Mouse (Mus musculus) heart, postnatal 0 days (tissue): ENCODE measurements around the gene Pgbd1. TPM values are rescaled to one million over a fixed set of nuclear protein-coding genes. Genes with fewer than 3 reads are reported as not detected.

Experiments
- ATAC-seq: fragments of 200-750 bp; cut with Nextera tagmentation; 2 replicates; pipeline ENCODE4 v1.8.0; 2017; ENCODE audit warnings: low read depth, moderate number of reproducible peaks, moderate library complexity; ENCODE audit not compliant: insufficient read depth
- DNase-seq: peaks from one replicate; pipeline ENCODE4 v3.0.0-alpha.2; 2016; ENCODE audit warnings: low spot score
- H3K27ac ChIP-seq: fragments of 300-500 bp; sonication (generic); 2 replicates; pipeline ENCODE4 v1.5.1; 2014; ENCODE audit warnings: low read depth, mild to moderate bottlenecking
- H3K27me3 ChIP-seq: fragments of 300-500 bp; sonication (generic); 2 replicates; pipeline ENCODE4 v1.6.1; 2014; ENCODE audit warnings: low read length, mixed read lengths; ENCODE audit not compliant: control insufficient read depth, insufficient read depth
- H3K36me3 ChIP-seq: fragments of 300-500 bp; sonication (generic); replicated peaks from 2 replicates; pipeline ENCODE4 v1.6.1; 2014; ENCODE audit warnings: low read length, mixed read lengths; ENCODE audit not compliant: control insufficient read depth, insufficient read depth
- H3K4me1 ChIP-seq: fragments of 300-500 bp; sonication (generic); 2 replicates; pipeline ENCODE4 v1.6.1; 2014; ENCODE audit warnings: antibody characterized with exemption; ENCODE audit not compliant: control insufficient read depth, insufficient read depth
- H3K4me2 ChIP-seq: fragments of 300-500 bp; sonication (generic); 2 replicates; pipeline ENCODE4 v1.6.1; 2014; ENCODE audit warnings: low read depth, mild to moderate bottlenecking, low read length, moderate library complexity
- H3K4me3 ChIP-seq: fragments of 300-500 bp; sonication (generic); 2 replicates; pipeline ENCODE4 v1.5.1; 2014; ENCODE audit warnings: low read depth, low read length
- H3K9ac ChIP-seq: fragments of 300-500 bp; sonication (generic); replicated peaks from 2 replicates; pipeline ENCODE4 v1.6.1; 2014; ENCODE audit warnings: low read depth, low read length, mixed read lengths
- H3K9me3 ChIP-seq: fragments of 300-500 bp; sonication (generic); replicated peaks from 2 replicates; pipeline ENCODE4 v1.6.1; 2016; ENCODE audit warnings: low read length; ENCODE audit not compliant: control insufficient read depth
- CTCF ChIP-seq: IDR thresholded peaks from 2 replicates; pipeline ENCODE4 v1.5.1; 2016; ENCODE audit warnings: antibody characterized with exemption, control low read depth, low read depth
- EP300 ChIP-seq: IDR thresholded peaks from 2 replicates; pipeline ENCODE4 v1.6.1; 2016; ENCODE audit warnings: antibody characterized with exemption, low read depth
- WGBS: fragments of 180-500 bp; shearing (Covaris S2); extraction: QIAGEN DNeasy Blood & Tissue Kit; methylation state at CpG from one replicate; pipeline ENCODE4 v1.1.7; 2014; 5-methylcytosine and 5-hydroxymethylcytosine counted together
- microRNA counts: library from miRNA; unstranded; fragments of <30 nt; microRNA quantifications from one replicate; lab custom pipeline; 2015
- microRNA-seq: library from miRNA; unstranded; fragments of <30 nt; microRNA quantifications from one replicate; pipeline ENCODE4, GENCODE M21; 2016
- polyA plus RNA-seq: library from polyadenylated mRNA; unstranded; fragments of >200 nt; fragmentation: Nextera tagmentation; extraction: Ambion mirVana; gene quantifications from 2 replicates; pipeline ENCODE4 v1.2.1, GENCODE M21; 2015
- total RNA-seq: library from RNA; depleted of rRNA; stranded (reverse); fragments of >200 nt; gene quantifications from 2 replicates; pipeline ENCODE4 v1.2.3, GENCODE M21; 2014; ENCODE audit warnings: low replicate concordance; rRNA removed

Pgbd1 gene
- total and polyA plus RNA-seq, 2 experiments from 2014 or later: 1.5 to 1.7 TPM

- Histone ChIP-seq H3K9me3 (no peaks in the 10 kb centered on the region), H3K9ac (no peak overlapping the region), H3K27me3 (no peaks in the 10 kb centered on the region), H3K4me2 (no peak overlapping the region), H3K4me3 (no peak overlapping the region), H3K27ac (no peak overlapping the region), H3K4me1 (0 out of 2 replicates have a peak, but pooled peaks cover 12% of the 10 kb centered on the region), H3K36me3 (peaks cover 65% of the 10 kb centered on the region)
- no peak for DNase-seq
- no peak for TF ChIP-seq CTCF
- TF ChIP-seq EP300: no peak
- 88% methylated on average over 6 of the region's 6 CpGs for WGBS
- ATAC-seq: no peak
Measured at GRCm38 (mm10) chr13:21395623-21396022, 45.2 kb downstream of the Pgbd1 start.

- H3K27ac ChIP-seq: no peak overlapping the region
- ATAC-seq (no peak), DNase-seq (no peak)
- no peak overlapping the region for H3K9ac ChIP-seq
- no peak overlapping the region for H3K4me3 ChIP-seq
- H3K27me3 ChIP-seq: no peaks in the 10 kb centered on the region
- H3K4me1 ChIP-seq: 0 out of 2 replicates have a peak, but pooled peaks cover 10% of the 10 kb centered on the region
- TF ChIP-seq EP300 (no peak), CTCF (no peak)
- 100% methylated on average over 1 of the region's 1 CpGs for WGBS
- H3K9me3 ChIP-seq: no peaks in the 10 kb centered on the region
- H3K36me3 ChIP-seq: peaks cover 66% of the 10 kb centered on the region
- no peak overlapping the region for H3K4me2 ChIP-seq
Measured at GRCm38 (mm10) chr13:21395211-21395610, 45.6 kb downstream of the Pgbd1 start.

GRCm38 (mm10) chr13:21377773-21378172 lies 63.1 kb downstream of the Pgbd1 start:
- no peak overlapping the region for H3K4me3 ChIP-seq
- TF ChIP-seq EP300 (no peak), CTCF (no peak)
- 65% methylated on average over 2 of the region's 2 CpGs for WGBS
- no peaks in the 10 kb centered on the region for H3K4me1 ChIP-seq
- no peaks in the 10 kb centered on the region for H3K9me3 ChIP-seq
- no peak for ATAC-seq
- H3K27ac ChIP-seq: no peak overlapping the region
- no peaks in the 10 kb centered on the region for H3K36me3 ChIP-seq
- no peak overlapping the region for H3K4me2 ChIP-seq
- no peaks in the 10 kb centered on the region for H3K27me3 ChIP-seq
- no peak for DNase-seq
- H3K9ac ChIP-seq: no peak overlapping the region

GRCm38 (mm10) chr13:21372700-21373099 lies 68.2 kb downstream of the Pgbd1 start:
- no peak for TF ChIP-seq EP300
- TF ChIP-seq CTCF: no peak
- ATAC-seq (no peak), DNase-seq (no peak)
- Histone ChIP-seq H3K9me3 (no peaks in the 10 kb centered on the region), H3K36me3 (peaks cover 33% of the 10 kb centered on the region), H3K4me3 (no peak overlapping the region), H3K9ac (no peak overlapping the region), H3K27me3 (no peaks in the 10 kb centered on the region), H3K27ac (no peak overlapping the region), H3K4me1 (no peaks in the 10 kb centered on the region), H3K4me2 (no peak overlapping the region)
- 84% methylated on average over 2 of the region's 2 CpGs for WGBS

MicroRNA genes within 50 kb of the gene (microRNA counts, 519-probe panel; counts per million panel counts)
- not detected for microRNA mmu-miR-1896 (lab: Ali Mortazavi, UCI)

Small RNA genes lying within 50 kb of the gene (microRNA-seq; reads per million reads assigned to microRNA genes)
- gene Mir1896 (not detected), gene Mir6942 (not detected)

Other genes starting within 250 kb of the Pgbd1 start
- gene Gpx5, start 148.3 kb downstream of the Pgbd1 start, total RNA-seq: not detected in 2 replicates
- not detected in 2 replicates for gene Gpx5, start 148.3 kb downstream of the Pgbd1 start, polyA plus RNA-seq
- gene Gpx6, start 128.9 kb downstream of the Pgbd1 start, total RNA-seq: not detected in 2 replicates
- not detected in 2 replicates for gene Gpx6, start 128.9 kb downstream of the Pgbd1 start, polyA plus RNA-seq
- not detected in 2 replicates for gene Olfr1367, start 94.1 kb downstream of the Pgbd1 start, total RNA-seq
- gene Olfr1367, start 94.1 kb downstream of the Pgbd1 start, polyA plus RNA-seq: not detected in 2 replicates
- gene Zscan12, start 78.2 kb downstream of the Pgbd1 start, total RNA-seq: 3.6 and 7.8 TPM in 2 replicates
- 5.2 TPM in 2 replicates for gene Zscan12, start 78.2 kb downstream of the Pgbd1 start, polyA plus RNA-seq
- gene Zkscan3, start 38.3 kb downstream of the Pgbd1 start, total RNA-seq: 32.7 and 40.8 TPM in 2 replicates
- 49.1 and 54.5 TPM in 2 replicates for gene Zkscan3, start 38.3 kb downstream of the Pgbd1 start, polyA plus RNA-seq
- 14.1 and 17.5 TPM in 2 replicates for gene Zscan26, start 12.7 kb upstream of the Pgbd1 start, total RNA-seq
- 19.5 and 22.4 TPM in 2 replicates for gene Zscan26, start 12.7 kb upstream of the Pgbd1 start, polyA plus RNA-seq
- not detected in 2 replicates for gene Nkapl, start 27.5 kb upstream of the Pgbd1 start, total RNA-seq
- gene Nkapl, start 27.5 kb upstream of the Pgbd1 start, polyA plus RNA-seq: 1.8 and 2.1 TPM in 2 replicates
- gene Zkscan4, start 37.8 kb upstream of the Pgbd1 start, total RNA-seq: 0.70 and 1.7 TPM in 2 replicates
- gene Zkscan4, start 37.8 kb upstream of the Pgbd1 start, polyA plus RNA-seq: 1.9 and 2.0 TPM in 2 replicates
- gene Gm10065, start 38.4 kb upstream of the Pgbd1 start, total RNA-seq: not detected in 2 replicates
- gene Gm10065, start 38.4 kb upstream of the Pgbd1 start, polyA plus RNA-seq: not detected in 2 replicates
- gene AK157302, start 54.2 kb upstream of the Pgbd1 start, total RNA-seq: 0.08 and 0.15 TPM in 2 replicates
- 0.93 and 1.3 TPM in 2 replicates for gene AK157302, start 54.2 kb upstream of the Pgbd1 start, polyA plus RNA-seq
- gene Gm11273, start 60.4 kb upstream of the Pgbd1 start, total RNA-seq: 54.7 and 58.8 TPM in 2 replicates
- 27.8 and 29.0 TPM in 2 replicates for gene Gm11273, start 60.4 kb upstream of the Pgbd1 start, polyA plus RNA-seq
- gene Zkscan8, start 90.1 kb upstream of the Pgbd1 start, total RNA-seq: 7.1 and 10.9 TPM in 2 replicates
- gene Zkscan8, start 90.1 kb upstream of the Pgbd1 start, polyA plus RNA-seq: 3.0 and 3.4 TPM in 2 replicates
- not detected in 2 replicates for gene Olfr1366, start 101.8 kb upstream of the Pgbd1 start, total RNA-seq
- gene Olfr1366, start 101.8 kb upstream of the Pgbd1 start, polyA plus RNA-seq: not detected in 2 replicates
- gene Olfr1535, start 118.8 kb upstream of the Pgbd1 start, total RNA-seq: not detected in 2 replicates
- 0.03 TPM in 1 of 2 replicates, not detected in the other for gene Olfr1535, start 118.8 kb upstream of the Pgbd1 start, polyA plus RNA-seq
- not detected in 2 replicates for gene Olfr1364, start 140.7 kb upstream of the Pgbd1 start, total RNA-seq
- gene Olfr1364, start 140.7 kb upstream of the Pgbd1 start, polyA plus RNA-seq: not detected in 2 replicates
- not detected in 2 replicates for gene Olfr1362, start 173.0 kb upstream of the Pgbd1 start, total RNA-seq
- not detected in 2 replicates for gene Olfr1362, start 173.0 kb upstream of the Pgbd1 start, polyA plus RNA-seq
- not detected in 2 replicates for gene Olfr11, start 201.5 kb upstream of the Pgbd1 start, total RNA-seq
- not detected in 2 replicates for gene Olfr11, start 201.5 kb upstream of the Pgbd1 start, polyA plus RNA-seq
- not detected in 2 replicates for gene Olfr1361, start 222.3 kb upstream of the Pgbd1 start, total RNA-seq
- not detected in 2 replicates for gene Olfr1361, start 222.3 kb upstream of the Pgbd1 start, polyA plus RNA-seq
- not detected in 2 replicates for gene Olfr1360, start 236.3 kb upstream of the Pgbd1 start, total RNA-seq
- not detected in 2 replicates for gene Olfr1360, start 236.3 kb upstream of the Pgbd1 start, polyA plus RNA-seq